8 mouse cellular contexts compared by ENCODE assay signal in the genomic region with DNA sequence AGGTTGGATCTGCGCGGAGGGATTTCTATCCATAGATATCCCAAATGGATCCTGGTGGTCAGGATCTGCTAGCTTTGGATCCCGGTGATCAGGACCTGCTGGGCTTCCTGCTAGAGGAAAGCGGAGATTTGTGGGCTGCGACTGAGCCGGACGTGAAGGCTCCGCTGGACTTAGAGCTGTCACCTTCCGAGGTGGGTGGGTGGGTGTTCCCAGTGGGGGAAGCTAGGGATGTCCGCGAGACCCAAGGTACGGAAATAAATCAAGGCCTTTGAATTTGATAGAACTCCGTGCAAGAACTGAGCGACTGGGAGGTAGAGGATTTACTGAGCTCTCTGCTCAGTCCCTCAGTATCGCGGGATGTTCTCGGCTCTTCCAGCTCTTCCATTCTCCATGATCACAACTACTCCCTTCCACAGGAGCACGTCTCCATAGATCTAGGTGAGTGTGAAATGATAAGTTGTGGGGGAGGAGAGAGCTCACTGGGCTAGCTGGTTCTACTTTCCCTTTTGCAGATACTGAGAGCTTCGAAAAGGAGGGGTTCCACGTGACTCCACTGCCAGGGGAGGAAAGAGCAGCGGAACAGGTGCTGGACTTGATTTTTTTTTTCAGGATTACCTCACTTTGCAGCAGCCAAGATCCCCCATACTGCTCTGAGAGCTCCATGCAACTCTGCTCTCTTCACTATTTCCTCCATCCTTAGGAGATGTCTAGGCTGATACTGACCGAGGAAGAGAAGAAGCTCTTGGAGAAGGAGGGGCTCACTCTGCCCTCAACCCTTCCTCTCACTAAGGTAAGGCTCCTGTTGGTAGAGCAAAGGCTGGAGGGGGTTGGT. TPM values are rescaled to one million over a fixed set of nuclear protein-coding genes. Genes with fewer than 3 reads are reported as not detected.
A peak's percentile ranks its signal among the peaks of the same experiment; 100 is the strongest.
DNase-seq lines count a peak whose midpoint lies in the region; ATAC-seq and TF ChIP-seq lines count a peak whose summit lies in the region.

No protein-coding gene starts in this region.

- H3K36me3 ChIP-seq in thymus, adult 2 months (ENCODE audit: control insufficient read depth, insufficient read depth, low read length) = peaks cover 27% of the 10 kb centered on the region
- H3K36me3 ChIP-seq in limb, embryonic 11.5 days (ENCODE audit: control insufficient read depth, insufficient read depth, low read length) = peaks cover 13% of the 10 kb centered on the region
- peaks cover 11% of the 10 kb centered on the region for H3K36me3 ChIP-seq in splenic B cell, adult 2 months (ENCODE audit: control insufficient read depth, insufficient read depth, low read length, poor library complexity, severe bottlenecking)

- peaks cover 19% of the 10 kb centered on the region for H3K4me1 ChIP-seq in cerebellum, adult 2 months (ENCODE audit: control insufficient read depth, insufficient read depth, low read length)
- H3K4me1 ChIP-seq in thymus, adult 2 months (replicated peaks; ENCODE audit: control insufficient read depth, insufficient read depth, low read length) = peaks cover 32% of the 10 kb centered on the region
- H3K4me1 ChIP-seq in limb, embryonic 11.5 days (ENCODE audit: control insufficient read depth, insufficient read depth, low read length) = peaks cover 29% of the 10 kb centered on the region

- peak overlapping the region; percentile 70 for H3K4me2 ChIP-seq in limb, embryonic 11.5 days (ENCODE audit: low read depth, severe bottlenecking)

- DNase-seq in cerebellum, adult 2 months = no peak
- no peak for DNase-seq in cerebellum, adult 11 months
- no peak for DNase-seq in thymus, adult 2 months
- no peak for DNase-seq in thymus, postnatal 10 days (ENCODE audit: low spot score in 2 of 2)
- no peak for DNase-seq in limb, embryonic 11.5 days (ENCODE audit: low spot score)
- DNase-seq in splenic B cell, adult 2 months (ENCODE audit: low read depth, low spot score) = peak; percentile 43
- DNase-seq in adrenal gland, adult 18-20 months (ENCODE audit: low spot score in 2 of 2) = no peak
- DNase-seq in urinary bladder, adult 18-20 months (ENCODE audit: low spot score in 2 of 2) = no peak

- H3K27ac ChIP-seq in cerebellum, adult 2 months (ENCODE audit: insufficient read depth, low read length) = peak overlapping the region; percentile 33; the same call in 1 of the 2 replicates
- peak overlapping the region; percentile 4; the same call in 1 of the 2 replicates for H3K27ac ChIP-seq in thymus, adult 2 months (ENCODE audit: control insufficient read depth, insufficient read depth, low read length)
- no peak overlapping the region for H3K27ac ChIP-seq in limb, embryonic 11.5 days (replicated peaks; ENCODE audit: low read depth, low read length)

- no peak for TF ChIP-seq POLR2A in cerebellum, adult 2 months (IDR thresholded peaks at IDR 0.05; ENCODE audit: borderline replicate concordance, insufficient read depth, low read length)
- no peak for TF ChIP-seq POLR2A in thymus, adult 2 months (IDR thresholded peaks at IDR 0.05; ENCODE audit: control insufficient read depth, extremely low read depth, insufficient read depth, low read length, poor library complexity)

- peak overlapping the region; percentile 86 for H3K4me3 ChIP-seq in cerebellum, adult 2 months (replicated peaks; ENCODE audit: insufficient read depth, low read depth, low read length)
- peak overlapping the region; percentile 98 for H3K4me3 ChIP-seq in thymus, adult 2 months (ENCODE audit: control insufficient read depth, insufficient read depth, low read length)
- peak overlapping the region; percentile 84 for H3K4me3 ChIP-seq in limb, embryonic 11.5 days (ENCODE audit: low read depth, low read length)

- H3K9me3 ChIP-seq in limb, embryonic 11.5 days (ENCODE audit: control insufficient read depth, low read length) = no peaks in the 10 kb centered on the region

- no peak for ATAC-seq in limb, embryonic 11.5 days (ENCODE audit: insufficient number of reproducible peaks, low FRiP score, low TSS enrichment, low read depth)

- H3K9ac ChIP-seq in limb, embryonic 11.5 days (ENCODE audit: low read length) = peak overlapping the region; percentile 93

- no peaks in the 10 kb centered on the region for H3K27me3 ChIP-seq in cerebellum, adult 2 months (ENCODE audit: control insufficient read depth, insufficient read depth, low read length)
- H3K27me3 ChIP-seq in thymus, adult 2 months (ENCODE audit: control insufficient read depth, insufficient read depth, low read length) = no peaks in the 10 kb centered on the region
- H3K27me3 ChIP-seq in limb, embryonic 11.5 days (ENCODE audit: control insufficient read depth, insufficient read depth, low read length) = no peaks in the 10 kb centered on the region
- no peaks in the 10 kb centered on the region for H3K27me3 ChIP-seq in splenic B cell, adult 2 months (ENCODE audit: control insufficient read depth, insufficient read depth, low read length, poor library complexity, severe bottlenecking)

- no peak for TF ChIP-seq CTCF in cerebellum, adult 2 months (IDR thresholded peaks at IDR 0.05; ENCODE audit: borderline replicate concordance, insufficient read depth, low read depth, low read length)
- TF ChIP-seq CTCF in thymus, adult 2 months (IDR thresholded peaks at IDR 0.05; ENCODE audit: borderline replicate concordance, control insufficient read depth, extremely low read depth, insufficient read depth, low read length, poor library complexity) = no peak

- WGBS in cerebellum, adult 2 months = 3% methylated on average over 22 of the region's 22 CpGs
- 3% methylated on average over 22 of the region's 22 CpGs for WGBS in thymus, adult 2 months
- WGBS in limb, embryonic 11.5 days = 6% methylated on average over 22 of the region's 22 CpGs

RNA-seq across cellular contexts. Expression of gene Tln1, which starts 0.5 kb away (rescaled TPM):
- polyA plus RNA-seq in cerebellum, adult 2 months (2012; rRNA removed) = 48.8 and 53.9 TPM in 2 replicates
- 225 and 254 TPM in 2 replicates for polyA plus RNA-seq in thymus, adult 2 months (2012; rRNA removed)
- polyA plus RNA-seq in limb, embryonic 11.5 days (2014; fragmentation: Nextera tagmentation; extraction: Ambion mirVana) = 39.1 and 39.5 TPM in 2 replicates
- total RNA-seq in adrenal gland, adult 18-20 months (2021) = 100 to 1,000 TPM; 167 to 208 TPM

RNA-seq across cellular contexts. Expression of gene Creb3, which starts 0.9 kb away (rescaled TPM):
- 70.4 and 71.2 TPM in 2 replicates for polyA plus RNA-seq in cerebellum, adult 2 months (2012; rRNA removed)
- polyA plus RNA-seq in thymus, adult 2 months (2012; rRNA removed) = 64.6 and 80.2 TPM in 2 replicates
- 39.4 and 43.3 TPM in 2 replicates for polyA plus RNA-seq in limb, embryonic 11.5 days (2014; fragmentation: Nextera tagmentation; extraction: Ambion mirVana)
- total RNA-seq in adrenal gland, adult 18-20 months (2021) = 100 to 1,000 TPM in 1 of 2 experiments, 10 to 100 TPM in 1; 95.8 to 144 TPM

RNA-seq across cellular contexts. Expression of gene Rgp1, which starts 15.5 kb away (rescaled TPM):
- polyA plus RNA-seq in cerebellum, adult 2 months (2012; rRNA removed) = 30.3 and 39.2 TPM in 2 replicates
- 99.6 and 114 TPM in 2 replicates for polyA plus RNA-seq in thymus, adult 2 months (2012; rRNA removed)
- 32.6 and 34.1 TPM in 2 replicates for polyA plus RNA-seq in limb, embryonic 11.5 days (2014; fragmentation: Nextera tagmentation; extraction: Ambion mirVana)
- 10 to 100 TPM; 40.7 to 48.7 TPM for total RNA-seq in adrenal gland, adult 18-20 months (2021)

RNA-seq across cellular contexts. Expression of gene Gba2, which starts 15.7 kb away (rescaled TPM):
- 79.8 and 80.0 TPM in 2 replicates for polyA plus RNA-seq in cerebellum, adult 2 months (2012; rRNA removed)
- 85.4 and 87.0 TPM in 2 replicates for polyA plus RNA-seq in thymus, adult 2 months (2012; rRNA removed)
- 20.7 and 20.8 TPM in 2 replicates for polyA plus RNA-seq in limb, embryonic 11.5 days (2014; fragmentation: Nextera tagmentation; extraction: Ambion mirVana)
- 1 to 10 TPM; 8.2 to 8.3 TPM for total RNA-seq in adrenal gland, adult 18-20 months (2021)

RNA-seq across cellular contexts. Expression of gene Msmp, which starts 21.3 kb away (rescaled TPM):
- not detected in 2 replicates for polyA plus RNA-seq in cerebellum, adult 2 months (2012; rRNA removed)
- polyA plus RNA-seq in thymus, adult 2 months (2012; rRNA removed) = not detected in 2 replicates
- polyA plus RNA-seq in limb, embryonic 11.5 days (2014; fragmentation: Nextera tagmentation; extraction: Ambion mirVana) = 2.3 TPM in 1 of 2 replicates, not detected in the other
- under 1 TPM; 0.70 to 0.73 TPM for total RNA-seq in adrenal gland, adult 18-20 months (2021)
